In genomic region chr6:148467170-148467921, GRCm38 (mm10) we compare ENCODE assay signal across 9 mouse cellular contexts. TPM values are rescaled to one million over a fixed set of nuclear protein-coding genes. Genes with fewer than 3 reads are reported as not detected.
DNase-seq lines count a peak whose midpoint lies in the region; ATAC-seq and TF ChIP-seq lines count a peak whose summit lies in the region.
"Had no signal": no experiment of that assay in that cellular context is flagged by ENCODE, and none has a peak within 500 bp of the region (broad histone marks: within the 10 kb centered on the region; RNA-seq: fewer than 3 reads in every experiment).

No protein-coding gene starts in this region.

- peaks cover 5% of the 10 kb centered on the region for H3K4me1 ChIP-seq in hindbrain, embryonic 12.5 days
- H3K4me1 ChIP-seq in hindbrain, embryonic 16.5 days (ENCODE audit: control insufficient read depth, insufficient read depth, low read depth, low read length): no peaks in the 10 kb centered on the region
- peaks cover 5% of the 10 kb centered on the region; the same call in 1 of the 2 replicates for H3K4me1 ChIP-seq in limb, embryonic 14.5 days (ENCODE audit: control insufficient read depth, insufficient read depth, low read length)
- no peaks in the 10 kb centered on the region for H3K4me1 ChIP-seq in thymus, adult 2 months (replicated peaks; ENCODE audit: control insufficient read depth, insufficient read depth, low read length)

- ATAC-seq in hindbrain, embryonic 12.5 days (ENCODE audit: low FRiP score): peak; percentile 74
- no peak for ATAC-seq in hindbrain, embryonic 16.5 days
- ATAC-seq in limb, embryonic 14.5 days (ENCODE audit: low FRiP score, low read depth): peak; percentile 65

- no peaks in the 10 kb centered on the region for H3K9me3 ChIP-seq in hindbrain, embryonic 12.5 days (replicated peaks)
- no peaks in the 10 kb centered on the region for H3K9me3 ChIP-seq in hindbrain, embryonic 16.5 days (ENCODE audit: control insufficient read depth, low read length)
- no peaks in the 10 kb centered on the region for H3K9me3 ChIP-seq in limb, embryonic 14.5 days (ENCODE audit: control insufficient read depth, low read length)

- H3K4me2 ChIP-seq in hindbrain, embryonic 12.5 days (replicated peaks): no peak overlapping the region
- H3K4me2 ChIP-seq in hindbrain, embryonic 16.5 days (ENCODE audit: low read length): no peak overlapping the region
- no peak overlapping the region for H3K4me2 ChIP-seq in limb, embryonic 14.5 days (replicated peaks; ENCODE audit: low read depth, low read length, severe bottlenecking)

- H3K4me3 ChIP-seq in hindbrain, embryonic 12.5 days: no peak overlapping the region
- H3K4me3 ChIP-seq in hindbrain, embryonic 16.5 days (ENCODE audit: low read length): no peak overlapping the region
- H3K4me3 ChIP-seq in limb, embryonic 14.5 days (replicated peaks; ENCODE audit: low read length): no peak overlapping the region
- H3K4me3 ChIP-seq in thymus, adult 2 months (ENCODE audit: control insufficient read depth, insufficient read depth, low read length): no peak overlapping the region
- H3K4me3 ChIP-seq: layer of hippocampus, adult 2 months had no signal

- 0 out of 2 replicates have a peak overlapping the region, but pooled peaks have one; percentile 17 for H3K27ac ChIP-seq in hindbrain, embryonic 12.5 days
- H3K27ac ChIP-seq in hindbrain, embryonic 16.5 days (ENCODE audit: low read depth, low read length): no peak overlapping the region
- no peak overlapping the region for H3K27ac ChIP-seq in limb, embryonic 14.5 days (replicated peaks; ENCODE audit: low read depth, low read length)
- no peak overlapping the region for H3K27ac ChIP-seq in thymus, adult 2 months (ENCODE audit: control insufficient read depth, insufficient read depth, low read length)
- H3K27ac ChIP-seq: layer of hippocampus, adult 2 months had no signal

- 34% methylated on average over 3 of the region's 3 CpGs for WGBS in hindbrain, embryonic 12.5 days
- 28% methylated on average over 3 of the region's 3 CpGs for WGBS in hindbrain, embryonic 16.5 days
- 15% methylated on average over 2 of the region's 3 CpGs for WGBS in limb, embryonic 14.5 days
- 60% methylated on average over 3 of the region's 3 CpGs for WGBS in thymus, adult 2 months

- DNase-seq in NIH3T3 (ENCODE audit: low read depth): peak; percentile 8
- peak; percentile 4 to 17 for DNase-seq in gastrocnemius, adult 8-10 months (ENCODE audit: low spot score in 2 of 2)
- DNase-seq in limb, embryonic 14.5 days (ENCODE audit: low spot score): no peak
- DNase-seq in thymus, adult 2 months: no peak
- no peak for DNase-seq in layer of hippocampus, adult 18-20 months (ENCODE audit: low spot score in 2 of 2)
- no peak for DNase-seq in yolk sac, embryonic 10.5 days (ENCODE audit: low spot score)

- no peak overlapping the region for H3K9ac ChIP-seq in hindbrain, embryonic 12.5 days
- no peak overlapping the region for H3K9ac ChIP-seq in hindbrain, embryonic 16.5 days (ENCODE audit: low read depth, low read length)
- no peak overlapping the region for H3K9ac ChIP-seq in limb, embryonic 14.5 days (ENCODE audit: low read depth, low read length, severe bottlenecking)

- no peak for TF ChIP-seq CTCF in thymus, adult 2 months (IDR thresholded peaks at IDR 0.05; ENCODE audit: borderline replicate concordance, control insufficient read depth, extremely low read depth, insufficient read depth, low read length, poor library complexity)

- TF ChIP-seq POLR2A in limb, embryonic 14.5 days (IDR thresholded peaks at IDR 0.05; ENCODE audit: borderline replicate concordance, extremely low read depth, insufficient read depth, insufficient read length): no peak
- no peak for TF ChIP-seq POLR2A in thymus, adult 2 months (IDR thresholded peaks at IDR 0.05; ENCODE audit: control insufficient read depth, extremely low read depth, insufficient read depth, low read length, poor library complexity)

- H3K36me3 ChIP-seq in hindbrain, embryonic 12.5 days: no peaks in the 10 kb centered on the region
- no peaks in the 10 kb centered on the region for H3K36me3 ChIP-seq in hindbrain, embryonic 16.5 days (ENCODE audit: control insufficient read depth, insufficient read depth, low read length)
- no peaks in the 10 kb centered on the region for H3K36me3 ChIP-seq in limb, embryonic 14.5 days (ENCODE audit: control insufficient read depth, insufficient read depth, low read length)
- no peaks in the 10 kb centered on the region for H3K36me3 ChIP-seq in thymus, adult 2 months (ENCODE audit: control insufficient read depth, insufficient read depth, low read length)

- H3K27me3 ChIP-seq in hindbrain, embryonic 12.5 days: no peaks in the 10 kb centered on the region
- no peaks in the 10 kb centered on the region for H3K27me3 ChIP-seq in hindbrain, embryonic 16.5 days (replicated peaks; ENCODE audit: control insufficient read depth, insufficient read depth, low read length)
- no peaks in the 10 kb centered on the region for H3K27me3 ChIP-seq in limb, embryonic 14.5 days (ENCODE audit: control insufficient read depth, insufficient read depth, low read length)
- no peaks in the 10 kb centered on the region for H3K27me3 ChIP-seq in thymus, adult 2 months (ENCODE audit: control insufficient read depth, insufficient read depth, low read length)

RNA-seq across cellular contexts. Expression of gene Tmtc1, which starts 23.2 kb away (rescaled TPM):
- polyA plus RNA-seq in hindbrain, embryonic 12.5 days (2016; fragmentation: Nextera tagmentation; extraction: Ambion mirVana): 2.0 and 3.0 TPM in 2 replicates
- polyA plus RNA-seq in hindbrain, embryonic 16.5 days (2015; fragmentation: Nextera tagmentation; extraction: Ambion mirVana): 2.4 and 2.9 TPM in 2 replicates
- 10 to 100 TPM; 52.4 to 83.5 (median 65.3) TPM for total RNA-seq in gastrocnemius, adult 8-10 months (2022)
- 3.0 and 4.5 TPM in 2 replicates for polyA plus RNA-seq in limb, embryonic 14.5 days (2012; rRNA removed)
- 1.8 and 2.0 TPM in 2 replicates for polyA plus RNA-seq in limb, embryonic 14.5 days (2014; fragmentation: Nextera tagmentation; extraction: Ambion mirVana)
- polyA plus RNA-seq in thymus, adult 2 months (2012; rRNA removed): 3.7 and 6.4 TPM in 2 replicates
- 10 to 100 TPM; 35.6 to 38.5 TPM for total RNA-seq in layer of hippocampus, adult 18-20 months (2021)

Comparison
In these comparisons a context has a peak if more than half of its experiments do, and no peak if none do; other contexts are left out.
1. DNase-seq: peak in NIH3T3 (single experiment) and gastrocnemius, adult 8-10 months (2 of 2); none in limb, embryonic 14.5 days (single experiment), thymus, adult 2 months (single experiment), layer of hippocampus, adult 18-20 months (0 of 2) and yolk sac, embryonic 10.5 days (single experiment).